Mouse (Mus musculus) ES-Bruce4 (cell line): ENCODE results near the gene Tcf7.

ENCODE experiments used
- CTCF ChIP-seq: IDR thresholded peaks from one replicate; pipeline ENCODE4 v1.8.1; 2011; ENCODE audit warnings: low read depth, low read length
- POLR2A ChIP-seq: IDR thresholded peaks from one replicate; pipeline ENCODE4 v1.8.1; 2011; ENCODE audit warnings: low read length; ENCODE audit not compliant: insufficient read depth

- TF ChIP-seq CTCF (no peak), POLR2A (no peak)
These were observed 16.1 kb upstream of the Tcf7 start for GRCm38 (mm10) chr11:52298955-52299354.
